Mouse (Mus musculus) liver, adult 2 months (tissue): Measurements from ENCODE around the gene Rnf213. TPM values are rescaled to one million over a fixed set of nuclear protein-coding genes. Genes with fewer than 3 reads are reported as not detected.

Source experiments
- DNase-seq: peaks from one replicate; pipeline ENCODE4 v3.0.0-alpha.2; 2011; ENCODE audit warnings: low read depth, low spot score; ENCODE audit errors: extremely low read depth
- H3K27ac ChIP-seq: fragments of 200-500 bp; replicated peaks from 2 replicates; pipeline ENCODE4 v1.5.1; 2012; ENCODE audit warnings: low read depth, mild to moderate bottlenecking, control low read depth, inconsistent platforms, low read length; ENCODE audit not compliant: insufficient read depth
- H3K27me3 ChIP-seq: fragments of 200-500 bp; 2 replicates; pipeline ENCODE4 v1.6.1; 2012; ENCODE audit warnings: mild to moderate bottlenecking, moderate library complexity, low read length, inconsistent platforms; ENCODE audit not compliant: control insufficient read depth, insufficient read depth
- H3K36me3 ChIP-seq: fragments of 200-500 bp; 2 replicates; pipeline ENCODE4 v1.6.1; 2012; ENCODE audit warnings: low read length, inconsistent platforms; ENCODE audit not compliant: control insufficient read depth, insufficient read depth
- H3K4me1 ChIP-seq: fragments of 200-500 bp; 2 replicates; pipeline ENCODE4 v1.6.1; 2011; ENCODE audit warnings: low read length; ENCODE audit not compliant: control insufficient read depth, insufficient read depth
- H3K4me3 ChIP-seq: fragments of 200-500 bp; 2 replicates; pipeline ENCODE4 v1.5.1; 2011; ENCODE audit warnings: low read depth, mild to moderate bottlenecking, control low read depth, low read length, moderate library complexity; ENCODE audit not compliant: insufficient read depth
- H3K79me2 ChIP-seq: fragments of 200-500 bp; 2 replicates; pipeline ENCODE4 v1.6.1; 2012; ENCODE audit warnings: inconsistent platforms, mild to moderate bottlenecking, low read length, moderate library complexity; ENCODE audit not compliant: control insufficient read depth, insufficient read depth
- H3K9ac ChIP-seq: fragments of 200-500 bp; 2 replicates; pipeline ENCODE4 v1.6.1; 2012; ENCODE audit warnings: low read depth, mild to moderate bottlenecking, control low read depth, inconsistent platforms, low read length
- CTCF ChIP-seq: fragments of 200-500 bp; IDR thresholded peaks from 2 replicates; pipeline ENCODE4 v1.5.1; 2011; ENCODE audit warnings: low read depth, low read length, control low read depth
- POLR2A ChIP-seq: fragments of 200-500 bp; IDR thresholded peaks from 2 replicates; pipeline ENCODE4 v1.6.1; 2011; ENCODE audit warnings: low read length, control low read depth; ENCODE audit not compliant: insufficient read depth; ENCODE audit errors: extremely low read depth
- WGBS: fragments of 180-500 bp; shearing (Covaris S2); methylation state at CpG from one replicate; pipeline ENCODE4 v1.1.7; 2018; 5-methylcytosine and 5-hydroxymethylcytosine counted together
- polyA plus RNA-seq: library from polyadenylated mRNA; depleted of rRNA; stranded (reverse); fragments of >200 nt; gene quantifications from 2 replicates; pipeline ENCODE4 v1.2.3, GENCODE M21; 2012
- total RNA-seq: library from RNA; depleted of rRNA; stranded (reverse); fragments of >200 nt; gene quantifications from 2 replicates; pipeline ENCODE4 v1.2.3, GENCODE M21; 2014

Rnf213 gene
- total and polyA plus RNA-seq, 2 experiments: 16.9 to 43.5 TPM

DNA sequence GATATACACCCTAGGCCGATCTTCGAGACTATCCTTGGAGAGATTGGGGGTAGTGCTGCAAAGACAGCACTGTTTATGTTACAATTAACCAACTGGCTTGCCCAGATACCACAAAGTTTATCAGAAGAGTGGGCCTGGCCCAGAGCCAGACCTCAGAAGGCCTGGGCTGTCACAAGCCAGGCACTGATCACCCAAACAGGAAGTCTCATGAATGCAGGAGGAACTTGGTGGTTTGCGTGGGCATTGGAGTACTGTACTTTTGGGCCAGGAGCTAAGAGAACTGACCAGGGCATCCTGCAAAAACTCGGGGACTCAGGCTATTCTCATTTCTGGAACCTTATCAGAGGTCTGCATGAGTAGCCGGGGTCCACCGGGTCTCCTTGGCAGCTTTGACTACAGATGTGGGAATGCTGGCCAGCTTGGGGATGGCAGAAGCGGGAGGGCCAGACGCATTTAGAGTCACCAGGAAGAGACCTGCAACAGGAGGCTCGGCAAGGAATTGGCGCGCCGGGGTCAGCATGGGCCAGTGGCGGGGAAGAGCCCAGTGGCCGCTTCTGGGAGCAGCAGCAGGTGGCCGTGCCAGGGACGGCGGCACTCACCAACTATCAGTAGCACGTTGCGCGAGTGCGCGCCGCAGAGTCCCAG, 38.0 kb upstream of the Rnf213 start:
- Histone ChIP-seq H3K4me1 (peaks cover 9% of the 10 kb centered on the region), H3K79me2 (no peaks in the 10 kb centered on the region), H3K9ac (peak overlapping the region; percentile 93), H3K4me3 (peak overlapping the region; percentile 97), H3K27ac (peak overlapping the region; percentile 78), H3K27me3 (no peaks in the 10 kb centered on the region), H3K36me3 (no peaks in the 10 kb centered on the region)
- peak; percentile 72 for DNase-seq
- WGBS: 4% methylated on average over 23 of the region's 23 CpGs
- TF ChIP-seq POLR2A (no peak), CTCF (0 out of 2 replicates have a peak, but pooled peaks have one; percentile 0)

DNA sequence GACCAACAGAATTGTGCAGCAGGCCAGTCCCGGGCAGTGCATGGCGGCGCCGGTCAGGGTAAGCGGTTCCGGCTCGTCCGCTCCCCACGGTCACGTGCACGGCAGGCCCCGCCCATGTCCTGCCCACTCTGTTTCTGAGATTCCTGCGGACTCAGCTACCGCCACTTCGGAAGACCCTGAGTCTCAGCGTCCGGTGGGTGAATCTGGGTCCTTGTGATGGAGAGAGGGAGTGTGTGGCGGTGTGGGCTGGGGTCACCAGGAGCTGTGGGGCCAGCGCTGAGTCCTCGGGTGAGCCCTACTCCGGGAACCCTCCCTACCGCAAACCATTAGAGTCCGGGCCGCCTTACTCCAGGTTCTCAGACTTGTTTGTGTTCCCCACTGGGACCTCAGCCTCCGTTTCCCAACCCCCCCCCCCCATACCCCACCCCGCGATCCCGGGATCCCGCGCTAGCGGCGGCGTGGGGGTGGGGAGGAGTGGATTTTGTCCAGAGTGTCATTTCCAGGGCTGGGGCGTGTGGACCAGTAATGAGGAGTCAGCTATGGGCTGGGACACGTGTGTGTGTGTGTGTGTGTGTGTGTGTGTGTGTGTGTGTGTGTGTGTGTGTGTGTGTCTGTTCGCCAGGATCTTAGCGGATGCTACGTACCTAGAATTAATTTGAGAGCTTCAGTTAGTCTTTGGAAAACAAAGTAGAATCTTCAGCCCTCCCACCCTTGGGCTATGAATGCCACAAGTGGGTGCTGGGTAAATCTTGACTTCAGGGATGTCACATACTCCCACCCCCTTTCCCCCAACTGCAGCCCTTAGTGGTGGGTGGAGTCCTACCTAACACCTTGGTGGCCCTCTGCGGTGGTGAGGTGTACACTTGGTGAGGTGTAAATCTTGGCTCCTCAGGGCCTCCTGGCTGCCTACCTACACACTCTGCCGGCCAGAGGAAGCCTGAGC, 37.2 kb upstream of the Rnf213 start, which contains the start of the genes Sgsh and Slc26a11:
Gene Sgsh, minus strand, starts transcription at position 94 of the 943 bp plus-strand sequence.
Gene Slc26a11, plus strand, starts transcription at position 115 of the 943 bp plus-strand sequence.
- H3K27ac ChIP-seq: peak within 1 kb of the TSS; percentile 82
- H3K79me2 ChIP-seq: no peaks in the 10 kb centered on the region
- H3K9ac ChIP-seq: peak within 1 kb of the TSS; percentile 95
- no peaks in the 10 kb centered on the region for H3K27me3 ChIP-seq
- DNase-seq: peak; percentile 30
- TF ChIP-seq CTCF (no peak), POLR2A (peak; percentile 65)
- 1% methylated on average over 40 of the region's 40 CpGs for WGBS
- H3K4me1 ChIP-seq: peaks cover 9% of the 10 kb centered on the region
- H3K4me3 ChIP-seq: peak within 1 kb of the TSS; percentile 97
- no peaks in the 10 kb centered on the region for H3K36me3 ChIP-seq

DNA sequence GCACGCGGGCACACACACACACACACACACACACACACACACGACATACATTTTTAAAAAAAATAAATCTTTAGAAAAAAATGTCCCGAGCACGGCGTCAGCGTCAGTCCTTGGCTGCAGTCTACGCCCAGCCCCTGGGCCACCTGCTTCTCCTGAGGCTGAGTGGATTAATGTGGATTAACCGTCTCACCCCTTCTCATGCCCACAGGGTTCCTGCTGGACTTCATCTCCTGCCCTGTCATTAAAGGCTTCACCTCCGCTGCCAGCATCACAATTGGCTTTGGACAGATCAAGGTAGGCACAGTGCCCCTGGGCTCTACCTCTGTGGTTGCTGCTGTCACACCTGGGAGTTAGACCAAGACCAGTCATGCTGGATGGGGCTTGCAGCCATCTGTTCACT, 33.8 kb upstream of the Rnf213 start:
- Histone ChIP-seq H3K9ac (no peak overlapping the region), H3K79me2 (no peaks in the 10 kb centered on the region), H3K4me3 (no peak overlapping the region), H3K4me1 (peaks cover 7% of the 10 kb centered on the region; the same call in 1 of the 2 replicates), H3K27me3 (no peaks in the 10 kb centered on the region), H3K36me3 (no peaks in the 10 kb centered on the region), H3K27ac (no peak overlapping the region)
- no peak for DNase-seq
- TF ChIP-seq CTCF (no peak), POLR2A (no peak)
- 94% methylated on average over 10 of the region's 10 CpGs for WGBS

DNA sequence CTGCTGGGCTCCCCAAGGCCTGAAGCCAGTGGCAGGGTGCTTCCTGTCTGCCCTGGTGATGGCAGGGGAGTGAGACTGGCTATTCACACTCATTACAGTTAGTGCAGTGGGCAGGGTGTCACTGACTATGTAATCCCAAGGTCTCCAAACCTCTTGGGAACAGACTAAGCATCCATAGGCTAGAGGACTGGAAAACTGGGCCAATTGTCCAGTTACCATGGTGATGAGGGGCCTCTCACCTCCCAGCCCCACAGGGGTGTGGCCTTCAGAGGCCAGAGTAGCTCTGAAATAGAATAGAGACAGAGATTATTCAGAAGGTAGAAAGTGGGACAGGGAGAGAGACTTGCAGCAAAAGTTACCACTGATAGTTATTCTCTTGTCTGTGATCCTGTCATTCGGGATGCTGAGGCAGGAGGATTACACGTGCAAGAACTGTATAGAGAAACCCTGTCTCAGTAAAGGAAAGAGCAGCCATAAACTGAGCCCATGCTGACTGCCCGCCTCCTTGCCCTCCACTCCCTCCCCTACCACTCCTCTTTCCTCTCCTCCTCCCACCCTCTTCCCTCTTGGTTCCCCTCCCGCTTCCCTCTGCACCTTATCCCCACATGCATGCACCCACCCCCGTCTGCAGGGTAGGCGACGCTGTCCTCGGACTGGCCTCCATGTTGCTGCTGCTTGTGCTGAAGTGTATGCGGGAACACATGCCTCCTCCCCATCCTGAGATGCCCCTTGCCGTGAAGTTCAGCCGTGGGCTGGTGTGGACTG, 29.9 kb upstream of the Rnf213 start:
- Histone ChIP-seq H3K36me3 (peaks cover 4% of the 10 kb centered on the region; the same call in 1 of the 2 replicates), H3K4me3 (no peak overlapping the region), H3K27me3 (no peaks in the 10 kb centered on the region), H3K27ac (no peak overlapping the region), H3K79me2 (no peaks in the 10 kb centered on the region), H3K9ac (no peak overlapping the region), H3K4me1 (no peaks in the 10 kb centered on the region)
- no peak for DNase-seq
- TF ChIP-seq CTCF (no peak), POLR2A (no peak)
- WGBS: 59% methylated on average over 11 of the region's 11 CpGs

DNA sequence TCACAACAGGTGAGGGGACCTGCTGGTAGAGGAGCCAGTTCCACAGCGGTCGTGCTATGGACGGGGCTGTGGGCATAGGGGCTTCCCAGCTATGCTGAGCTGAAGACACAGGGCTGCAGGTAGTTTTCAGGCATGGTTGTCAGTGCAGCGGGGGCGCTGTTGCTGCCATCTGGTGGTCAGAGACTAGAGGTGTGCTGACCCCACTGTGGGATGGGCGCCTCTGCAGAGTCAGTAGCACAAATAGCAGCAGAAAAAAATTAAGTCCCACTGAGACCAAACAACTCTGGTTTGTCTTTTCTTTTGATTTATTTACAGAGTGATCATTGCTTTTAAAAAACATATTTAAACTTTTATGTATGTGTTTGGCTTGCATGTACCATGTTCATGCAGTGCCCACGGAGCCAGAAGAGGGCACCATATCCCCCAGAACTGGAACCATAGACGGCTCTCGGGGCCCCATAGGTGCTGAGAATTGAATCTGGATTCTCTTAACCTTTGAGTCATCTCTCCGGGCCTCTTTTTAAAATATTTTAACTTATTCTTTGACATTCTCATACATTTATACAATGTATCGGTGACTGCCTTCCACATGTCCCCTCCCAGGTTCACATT, 29.3 kb upstream of the Rnf213 start:
- DNase-seq: peak; percentile 29
- no peak overlapping the region for H3K9ac ChIP-seq
- 40% methylated on average over 11 of the region's 11 CpGs for WGBS
- no peak for TF ChIP-seq POLR2A
- TF ChIP-seq CTCF: peak; percentile 96
- H3K4me3 ChIP-seq: no peak overlapping the region
- H3K4me1 ChIP-seq: no peaks in the 10 kb centered on the region
- no peak overlapping the region for H3K27ac ChIP-seq
- peaks cover 4% of the 10 kb centered on the region; the same call in 1 of the 2 replicates for H3K36me3 ChIP-seq
- no peaks in the 10 kb centered on the region for H3K79me2 ChIP-seq
- H3K27me3 ChIP-seq: no peaks in the 10 kb centered on the region
